Mouse (Mus musculus): ENCODE measurements around the gene Atad2b.
"Not testable (repeated sequence)": the region's sequence is repeated elsewhere in the genome, so short reads cannot be mapped to it uniquely, and the experiment has no call there.

DNA sequence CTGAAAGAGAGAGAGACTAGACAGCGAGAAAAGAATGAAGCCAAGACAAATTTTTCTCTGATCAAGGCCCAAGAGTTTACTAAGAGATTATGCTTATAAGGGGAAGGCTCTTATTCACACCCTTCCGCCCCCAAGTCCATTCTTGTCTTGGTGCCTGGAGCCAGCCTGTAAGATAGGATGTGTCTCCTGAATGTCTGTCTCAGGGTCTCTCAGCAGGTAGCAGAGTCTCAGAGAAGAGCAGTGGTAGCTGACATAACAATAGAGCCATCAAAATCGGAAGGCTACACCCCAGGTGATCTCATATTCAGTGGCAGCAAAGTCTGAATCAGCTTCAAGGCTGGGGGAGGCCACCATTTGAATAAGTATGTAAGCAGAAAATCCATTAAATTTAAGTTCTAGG, 88.6 kb downstream of the Atad2b start:
- not testable (repeated sequence) for TF ChIP-seq CTCF (conservative IDR thresholded peaks at IDR 0.05; ENCODE audit: insufficient read depth, insufficient read length, low read depth, low read length); POLR2A (IDR thresholded peaks at IDR 0.05; ENCODE audit: low read depth, low read length)

Measured in kidney, adult 2 months (tissue).